20 mouse cellular contexts compared by ENCODE assay signal in genomic region chr14:33804321-33804720, GRCm38 (mm10).
A peak's percentile ranks its signal among the peaks of the same experiment; 100 is the strongest.
DNase-seq lines count a peak whose midpoint lies in the region; ATAC-seq lines count a peak whose summit lies in the region.
"Had no signal": no experiment of that assay in that cellular context is flagged by ENCODE, and none has a peak within 500 bp of the region (broad histone marks: within the 10 kb centered on the region; RNA-seq: fewer than 3 reads in every experiment).

No protein-coding gene starts in this region.

- no peaks in the 10 kb centered on the region for H3K36me3 ChIP-seq in heart, embryonic 12.5 days
- H3K36me3 ChIP-seq: embryonic facial prominence, embryonic 12.5 days; forebrain, embryonic 15.5 days; hindbrain, embryonic 12.5 days had no signal

- H3K9ac ChIP-seq in heart, embryonic 12.5 days, result no peak overlapping the region
- H3K9ac ChIP-seq: embryonic facial prominence, embryonic 12.5 days; forebrain, embryonic 15.5 days; hindbrain, embryonic 12.5 days had no signal

- 78% methylated on average over 3 of the region's 3 CpGs for WGBS in heart, embryonic 12.5 days

- H3K4me1 ChIP-seq in heart, embryonic 12.5 days (replicated peaks), result peaks cover 28% of the 10 kb centered on the region
- H3K4me1 ChIP-seq: forebrain, embryonic 15.5 days had no signal

- no peak overlapping the region for H3K4me2 ChIP-seq in heart, embryonic 12.5 days
- H3K4me2 ChIP-seq: embryonic facial prominence, embryonic 12.5 days; forebrain, embryonic 15.5 days; hindbrain, embryonic 12.5 days had no signal

- H3K27me3 ChIP-seq in heart, embryonic 12.5 days (replicated peaks), result no peaks in the 10 kb centered on the region
- H3K27me3 ChIP-seq: CH12.LX; embryonic facial prominence, embryonic 12.5 days; forebrain, embryonic 15.5 days; hindbrain, embryonic 12.5 days; Patski had no signal

- intact Hi-C loops in heart, postnatal 10 days (cut with DNase I), result no loop called here
- intact Hi-C loops in gastrocnemius, postnatal 14 days (cut with DNase I; ENCODE audit: low total_unique reads), result no loop called here
- intact Hi-C loops in heart, postnatal 25 days (cut with DNase I), result no loop called here

- DNase-seq in heart, adult 11 months, result peak; percentile 99
- no peak for DNase-seq in heart, postnatal 10 days
- DNase-seq in heart, adult 9 months (ENCODE audit: low spot score in 2 of 2), result peak; percentile 25 to 71
- DNase-seq in gastrocnemius, postnatal 14 days, result peak; percentile 26
- peak; percentile 53 for DNase-seq in heart, postnatal 25 days (ENCODE audit: low spot score)
- no peak for DNase-seq in frontal cortex, postnatal 36 days (ENCODE audit: low spot score in 2 of 2)
- DNase-seq: adrenal gland, postnatal 14 days; cerebellum, adult 11-12 months; cerebellum, adult 9-10 months; cerebellum, postnatal 25 days; kidney, adult 18-20 months had no signal

- no peak for ATAC-seq in heart, embryonic 12.5 days (ENCODE audit: insufficient number of reproducible peaks, low FRiP score)
- ATAC-seq: activated CD4-positive, CD25-positive, alpha-beta regulatory T cell, adult 4 months; forebrain, embryonic 15.5 days; hindbrain, embryonic 16.5 days; inflammation-experienced regulatory T-cells, adult 6 months; Patski had no signal

- peaks cover 3% of the 10 kb centered on the region; the same call in 1 of the 2 replicates for H3K9me3 ChIP-seq in heart, embryonic 12.5 days (replicated peaks)
- H3K9me3 ChIP-seq: embryonic facial prominence, embryonic 12.5 days; forebrain, embryonic 15.5 days; hindbrain, embryonic 12.5 days had no signal

- no peak overlapping the region for H3K4me3 ChIP-seq in heart, embryonic 12.5 days
- H3K4me3 ChIP-seq: embryonic facial prominence, embryonic 12.5 days; forebrain, embryonic 15.5 days; hindbrain, embryonic 12.5 days had no signal

- H3K27ac ChIP-seq in heart, embryonic 12.5 days (ENCODE audit: poor library complexity, severe bottlenecking), result no peak overlapping the region
- H3K27ac ChIP-seq: embryonic facial prominence, embryonic 12.5 days; forebrain, embryonic 15.5 days; hindbrain, embryonic 12.5 days had no signal

Comparison
In these comparisons a context has a peak if more than half of its experiments do, and no peak if none do; other contexts are left out.
1. DNase-seq: peak in heart, adult 11 months (single experiment), heart, adult 9 months (2 of 2), gastrocnemius, postnatal 14 days (single experiment) and heart, postnatal 25 days (single experiment); none in heart, postnatal 10 days (0 of 2) and frontal cortex, postnatal 36 days (0 of 2).